Mouse (Mus musculus): ENCODE measurements around the gene Smarcd3.

DNA sequence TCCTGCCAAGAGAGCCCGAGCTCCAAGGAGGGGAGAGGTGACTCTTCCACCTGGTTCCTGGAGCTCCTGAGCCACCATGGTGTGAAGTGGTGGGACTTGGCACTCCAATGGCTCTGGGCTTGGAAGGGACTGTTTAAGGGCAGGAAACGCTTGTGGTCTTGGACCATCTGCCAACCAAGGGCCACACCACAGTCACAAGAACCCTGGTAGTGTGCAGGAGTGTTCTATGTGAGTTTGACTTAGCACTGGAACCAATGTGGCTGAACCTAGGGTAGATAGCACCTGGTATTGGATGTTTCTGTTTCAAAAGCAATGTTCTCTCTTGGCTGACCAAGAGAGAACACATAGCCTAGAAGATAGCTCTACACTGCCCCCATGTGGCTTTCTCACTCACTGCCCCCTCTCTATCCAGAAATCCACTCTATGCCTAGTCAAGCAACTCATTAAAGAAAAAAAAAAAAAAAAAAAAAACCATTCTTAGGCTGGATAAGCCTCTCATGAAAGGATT, 26.9 kb downstream of the Smarcd3 start:
- TF ChIP-seq CTCF (conservative IDR thresholded peaks at IDR 0.05; ENCODE audit: insufficient read depth, insufficient read length, low read depth, low read length) (peak; percentile 51), POLR2A (IDR thresholded peaks at IDR 0.05; ENCODE audit: low read depth, low read length) (no peak)
